Mouse (Mus musculus): ENCODE data around the gene Slc25a29. TPM values are rescaled to one million over a fixed set of nuclear protein-coding genes. Genes with fewer than 3 reads are reported as not detected.
A peak's percentile ranks its signal among the peaks of the same experiment; 100 is the strongest.

Gene Slc25a29
- total RNA-seq, 2 experiments from 2014 or later: 0.56 TPM; not detected in 1

DNA sequence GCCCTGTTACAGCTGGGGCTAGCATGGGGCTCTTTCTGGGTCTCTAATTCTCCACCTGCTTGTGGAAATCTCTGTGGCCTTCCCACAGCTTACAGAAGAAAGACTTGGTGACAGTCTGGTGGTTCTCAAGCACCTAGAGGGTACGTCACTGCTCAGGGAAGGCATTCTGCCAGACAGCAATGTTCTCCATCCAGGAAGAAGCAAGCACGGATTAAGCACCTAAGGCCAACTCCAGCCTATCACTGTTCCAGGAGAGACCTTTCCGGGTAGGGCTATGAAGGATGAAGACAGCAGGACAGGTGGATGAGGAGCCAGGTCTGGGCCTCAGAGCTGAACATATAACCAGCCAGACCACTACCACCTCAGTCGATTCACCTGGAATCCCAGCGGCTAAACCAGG lies 897 bp downstream of the Slc25a29 start:
- no peak for ATAC-seq (ENCODE audit: poor library complexity, severe bottlenecking)

DNA sequence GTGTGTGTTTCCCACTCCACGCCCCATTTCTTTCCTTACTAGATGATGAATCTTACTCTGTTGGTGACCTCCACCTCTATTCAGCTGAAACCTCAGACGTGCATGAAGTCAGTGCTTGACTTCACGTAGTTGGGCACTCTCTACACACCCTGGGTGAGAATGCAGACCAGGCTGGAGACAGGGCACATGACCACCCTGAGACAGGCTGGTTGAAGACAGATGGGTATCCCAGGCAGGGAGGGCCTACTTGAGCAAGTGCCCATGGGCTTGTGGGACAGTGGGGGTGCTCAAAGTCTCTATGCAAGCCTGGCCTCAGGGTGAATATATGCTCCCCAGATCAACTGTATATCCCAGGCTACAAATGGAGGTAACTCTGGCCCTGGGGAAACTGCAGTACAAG lies 1.3 kb downstream of the Slc25a29 start:
- ATAC-seq (ENCODE audit: poor library complexity, severe bottlenecking): no peak

DNA sequence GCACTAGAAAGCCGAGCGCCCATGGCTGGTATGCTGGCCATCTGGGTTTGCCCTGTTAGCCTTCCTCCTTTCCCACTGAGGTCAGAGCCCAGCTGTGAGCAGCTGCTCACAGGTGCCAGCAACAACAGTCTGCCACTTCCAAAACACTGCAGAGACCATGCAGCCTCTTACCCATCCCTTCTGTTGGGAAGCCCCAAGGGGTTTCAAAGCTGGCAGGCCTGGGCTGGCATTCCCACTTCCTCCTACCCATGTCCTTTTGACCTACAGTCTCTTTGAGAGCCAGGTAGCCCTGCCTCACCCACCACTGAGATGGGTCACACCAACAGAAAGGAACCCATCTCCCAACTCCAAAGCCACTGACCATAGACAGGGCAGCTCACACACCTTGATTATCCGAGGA lies 2.3 kb downstream of the Slc25a29 start:
- ATAC-seq (ENCODE audit: poor library complexity, severe bottlenecking): no peak

DNA sequence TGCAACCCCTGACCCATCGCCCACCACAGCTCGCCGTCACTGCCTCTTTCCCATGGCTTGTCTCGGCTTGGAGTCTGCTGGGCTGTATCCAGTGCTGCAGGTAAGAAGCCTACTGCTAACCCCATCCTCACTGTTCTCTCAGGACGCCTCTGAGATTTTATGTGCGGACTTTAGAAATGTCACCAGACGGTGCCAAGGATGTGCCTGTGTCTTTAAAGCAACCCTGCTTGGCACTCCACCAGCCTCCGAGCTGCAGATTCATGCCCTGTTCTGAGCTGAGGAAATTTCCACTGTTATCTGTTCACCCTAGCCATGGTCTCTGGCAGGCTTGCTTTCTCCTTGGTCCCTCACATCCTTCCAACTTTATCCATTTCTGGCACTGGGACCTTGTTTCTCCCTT lies 2.8 kb downstream of the Slc25a29 start:
- ATAC-seq (ENCODE audit: poor library complexity, severe bottlenecking): no peak

DNA sequence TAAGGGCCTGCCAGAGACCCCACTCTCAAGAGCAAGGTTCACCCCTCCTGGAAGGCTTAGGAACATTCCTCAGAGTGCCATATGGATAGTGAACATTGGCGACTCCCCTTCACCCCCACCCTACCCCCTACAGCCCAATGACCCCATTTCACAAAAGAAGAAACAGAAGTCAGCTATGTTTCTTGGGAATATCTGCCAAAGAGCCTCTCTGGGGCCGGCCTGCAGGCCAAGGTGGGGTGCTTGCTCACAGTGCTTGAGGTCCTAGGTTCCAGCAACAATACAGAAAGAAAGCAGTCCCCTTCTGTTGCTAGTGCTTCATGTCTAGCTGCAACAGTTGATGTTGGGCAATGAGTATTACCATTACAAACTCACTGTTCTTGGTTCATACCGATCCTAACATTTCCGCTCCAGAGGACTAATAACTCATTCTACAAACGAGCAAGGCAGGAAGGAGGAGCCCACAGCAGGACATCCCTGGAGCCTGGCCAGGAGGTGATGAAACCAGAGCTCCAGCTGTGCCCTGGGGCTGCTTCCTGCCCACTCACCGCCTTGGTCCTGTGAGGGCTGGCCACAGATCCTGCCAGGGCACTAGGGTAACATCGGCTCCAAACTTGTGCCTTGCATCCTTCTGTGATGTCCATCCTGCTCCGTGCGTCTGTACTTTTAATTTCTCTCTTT lies 3.6 kb downstream of the Slc25a29 start:
- ATAC-seq (ENCODE audit: poor library complexity, severe bottlenecking): peak; percentile 43

DNA sequence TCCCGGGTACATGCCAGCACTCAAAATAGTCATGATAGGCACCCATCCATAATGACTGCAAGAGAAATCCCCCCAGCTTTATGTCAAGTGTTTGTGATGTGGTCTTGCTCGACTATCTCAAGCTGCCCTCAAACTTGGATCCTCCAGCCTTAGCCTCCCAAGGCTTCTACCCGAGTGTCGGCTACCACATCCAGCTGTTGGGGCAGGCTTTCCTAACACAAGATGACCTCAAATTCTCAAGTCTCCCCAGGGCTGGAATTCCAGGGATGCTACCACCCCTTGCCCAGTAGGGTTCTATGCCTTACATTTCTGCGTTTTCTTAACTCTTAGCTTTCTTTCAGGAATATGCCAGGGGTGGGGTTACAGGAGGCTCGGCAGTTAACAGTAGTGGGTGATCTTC lies 5.3 kb downstream of the Slc25a29 start:
- no peak for ATAC-seq (ENCODE audit: poor library complexity, severe bottlenecking)

DNA sequence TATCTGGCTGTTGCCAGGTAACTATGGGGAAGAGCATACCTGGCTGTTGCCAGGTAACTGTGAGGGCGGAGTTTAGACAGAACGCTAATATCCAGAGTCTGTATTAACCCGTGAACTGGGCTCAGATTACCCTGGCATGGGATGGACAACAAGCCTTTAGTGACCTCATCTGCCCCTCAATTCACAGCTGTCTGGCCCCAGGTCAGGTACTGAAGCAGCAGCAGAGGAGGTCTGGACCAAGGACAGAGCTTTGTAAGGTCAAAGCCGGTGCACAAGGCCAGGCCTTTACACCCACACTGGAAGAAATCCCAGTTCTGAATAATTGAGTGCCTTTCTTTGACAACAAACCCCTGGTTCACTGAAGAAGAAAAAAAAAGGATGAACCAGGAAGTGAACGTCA lies 6.0 kb downstream of the Slc25a29 start:
- no peak for ATAC-seq (ENCODE audit: poor library complexity, severe bottlenecking)

DNA sequence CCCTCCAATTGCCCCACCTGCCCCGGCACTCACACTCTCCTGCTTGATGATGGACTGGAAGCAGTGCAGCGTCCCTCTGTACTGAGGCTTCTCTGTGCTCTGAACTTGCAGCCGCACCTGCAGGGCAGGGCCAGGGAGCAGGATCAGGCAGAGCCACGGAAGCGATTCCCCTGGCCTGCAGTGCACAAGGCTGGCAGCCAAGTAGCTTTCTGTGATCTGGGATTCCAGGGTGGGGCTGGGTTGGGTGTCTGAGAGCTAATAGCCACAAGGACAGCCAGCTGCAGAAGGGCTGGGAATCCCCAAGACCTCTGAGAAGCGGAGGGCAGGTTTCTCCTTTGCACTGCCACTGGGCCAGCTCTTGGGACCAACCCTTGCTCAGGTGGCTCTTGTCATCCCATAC lies 8.0 kb downstream of the Slc25a29 start:
- ATAC-seq (ENCODE audit: poor library complexity, severe bottlenecking): no peak

DNA sequence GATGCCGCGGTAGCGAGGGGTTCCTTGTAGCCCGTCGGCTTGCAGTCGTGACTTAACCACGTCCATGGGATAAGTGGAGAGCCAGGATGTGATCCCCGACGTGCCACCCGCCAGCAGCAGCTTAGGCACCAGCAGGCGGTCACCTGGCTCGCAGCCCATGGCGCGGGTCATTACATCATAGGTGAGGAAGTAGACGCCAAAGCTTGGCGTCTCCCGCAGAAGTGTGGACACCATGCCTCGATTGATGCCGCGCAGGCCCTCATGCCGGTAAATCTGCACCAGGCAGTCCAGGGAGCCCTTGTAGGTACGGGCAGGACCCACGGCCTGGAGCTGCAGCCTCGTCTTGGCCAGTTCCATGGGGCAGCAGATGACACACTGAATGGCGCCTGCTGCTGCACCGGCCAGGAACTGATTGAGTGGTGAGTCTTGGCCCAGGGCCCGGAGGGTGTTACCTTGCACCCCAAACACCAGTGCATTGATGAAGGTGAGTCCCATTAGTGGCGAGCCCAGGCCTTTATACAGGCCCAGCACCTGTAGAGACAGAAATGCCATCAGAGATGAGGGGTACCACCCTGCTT lies 8.6 kb downstream of the Slc25a29 start:
- no peak for ATAC-seq (ENCODE audit: poor library complexity, severe bottlenecking)

DNA sequence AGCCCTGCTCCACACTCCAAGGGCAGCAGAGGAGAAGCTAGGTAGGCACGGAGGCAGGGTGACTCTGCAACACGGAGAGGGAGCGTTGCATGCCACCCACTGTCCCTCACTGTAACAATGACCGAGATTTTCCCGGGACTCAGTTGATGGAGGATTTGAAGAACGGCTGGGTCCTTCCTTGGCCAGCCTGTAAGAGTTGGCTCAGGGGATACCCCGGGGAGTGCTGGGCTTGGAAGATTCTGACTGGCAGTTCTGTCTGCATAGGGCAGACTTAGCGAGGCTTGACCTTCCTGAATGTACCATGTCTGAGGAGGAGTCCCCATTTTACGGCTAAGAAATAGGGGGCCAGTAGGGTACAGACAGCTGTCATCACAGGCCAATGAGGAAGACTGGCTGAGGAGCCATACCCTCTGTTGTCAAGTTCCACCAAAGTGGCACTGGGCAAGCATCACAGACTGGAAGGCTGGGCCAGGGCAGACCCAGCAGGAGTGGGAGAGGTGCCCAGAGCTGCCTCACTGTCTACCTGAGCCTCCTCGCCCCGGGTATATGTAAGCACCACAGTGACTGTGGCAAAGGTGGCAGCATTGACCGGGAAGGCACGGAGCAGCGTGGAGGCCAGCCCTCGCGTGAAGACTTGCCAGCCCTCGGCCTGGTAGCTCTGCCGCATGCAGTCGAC lies 9.3 kb downstream of the Slc25a29 start:
- no peak for ATAC-seq (ENCODE audit: poor library complexity, severe bottlenecking)

DNA sequence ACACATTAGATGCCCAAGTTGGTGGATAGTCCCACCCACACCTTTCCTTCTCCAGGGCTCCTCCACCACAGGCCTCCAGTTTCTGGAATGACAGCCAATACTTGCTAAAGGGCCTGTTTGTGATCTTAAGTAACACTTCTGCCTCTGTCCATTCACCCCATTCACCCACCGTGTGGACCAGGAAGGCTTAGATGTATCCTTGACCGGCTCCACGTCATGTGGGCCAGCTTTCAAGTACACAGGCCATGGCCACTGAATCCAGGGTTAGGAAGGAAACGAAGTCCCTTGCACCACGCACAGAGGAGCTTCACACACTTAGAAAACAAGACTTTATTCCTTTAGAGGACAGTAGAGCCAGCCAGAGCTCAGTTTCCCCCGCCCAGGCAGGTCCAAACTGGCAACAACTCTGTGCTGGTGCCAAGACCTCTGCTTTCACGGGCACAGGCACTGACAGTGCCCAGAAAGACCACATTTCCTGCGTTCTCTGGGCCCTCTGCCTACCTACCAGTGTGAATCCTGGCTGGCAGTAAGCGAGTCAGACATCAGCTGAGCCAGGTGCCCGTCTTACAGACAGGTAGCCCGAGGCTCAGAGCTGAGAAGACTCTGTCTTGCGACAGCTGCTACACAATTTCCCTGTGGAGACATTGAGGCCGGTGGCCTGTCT lies 10.0 kb downstream of the Slc25a29 start:
- no peak for ATAC-seq (ENCODE audit: poor library complexity, severe bottlenecking)

DNA sequence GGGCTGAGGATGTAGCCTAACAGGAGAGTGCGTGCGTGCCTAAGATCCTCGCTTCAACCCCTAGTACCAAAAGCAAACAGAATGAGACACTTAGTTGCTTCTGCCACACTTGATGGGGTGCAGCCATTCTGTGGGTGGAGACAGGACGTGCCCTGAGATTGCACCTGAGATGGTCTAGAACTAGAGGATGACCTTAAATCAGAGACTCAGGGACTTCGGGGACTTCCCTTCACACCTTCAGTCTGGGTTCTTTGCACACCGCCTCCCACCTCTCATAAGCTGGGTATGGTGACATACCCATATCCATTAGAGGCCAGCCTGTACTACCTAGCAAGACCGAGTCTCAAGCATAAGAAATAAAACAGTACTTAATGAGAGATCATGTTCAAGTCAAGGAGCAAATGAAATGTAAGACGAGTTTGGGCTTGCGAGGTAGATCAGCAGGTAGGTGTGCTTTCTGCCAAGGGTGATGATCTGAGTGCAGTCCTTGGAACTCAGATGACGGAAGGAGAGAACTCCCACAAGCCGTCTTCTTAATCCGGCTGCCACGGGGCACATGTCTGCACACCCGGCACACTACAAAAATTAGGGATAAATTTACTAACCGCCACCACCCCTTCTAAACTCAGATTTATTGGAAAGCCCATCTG lies 11.3 kb downstream of the Slc25a29 start:
- no peak for ATAC-seq (ENCODE audit: poor library complexity, severe bottlenecking)

DNA sequence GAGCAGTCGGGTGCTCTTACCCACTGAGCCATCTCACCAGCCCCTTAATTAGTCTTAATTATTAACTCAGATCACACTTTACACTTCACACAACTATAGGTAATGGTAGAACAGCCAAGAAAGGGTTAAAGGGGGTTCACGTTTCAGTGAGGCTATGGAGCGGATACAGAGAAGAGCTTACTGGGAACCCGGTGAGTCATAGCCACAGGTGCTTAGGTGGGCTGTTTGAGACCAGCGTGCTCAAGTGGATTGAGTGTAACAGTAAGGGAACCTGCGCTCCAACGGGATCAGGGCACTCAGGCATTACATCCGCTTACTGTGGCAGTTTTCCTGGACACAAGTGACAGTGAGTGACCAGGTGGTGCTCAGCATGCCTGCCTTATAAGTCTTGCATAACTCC lies 12.6 kb downstream of the Slc25a29 start:
- no peak for ATAC-seq (ENCODE audit: poor library complexity, severe bottlenecking)

DNA sequence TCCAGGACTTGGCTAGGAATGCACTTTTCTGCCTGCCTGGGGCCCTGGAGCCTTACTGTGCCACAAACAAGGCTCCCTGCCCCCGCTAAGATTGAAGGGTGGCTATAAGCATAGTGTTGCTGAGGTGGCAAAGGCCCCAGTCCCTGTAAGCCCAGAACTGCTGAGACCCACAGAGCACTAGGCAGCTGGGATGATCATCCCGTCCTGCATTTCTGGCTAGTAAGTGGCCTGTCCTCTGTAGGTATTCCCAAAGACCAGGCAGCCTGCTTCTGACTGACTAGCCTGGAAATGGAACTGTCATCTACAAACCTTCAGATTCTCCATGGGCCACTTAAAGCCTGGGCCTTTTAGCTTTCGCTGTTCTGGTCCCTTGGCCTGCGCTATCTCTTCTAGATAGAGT lies 15.2 kb downstream of the Slc25a29 start:
- no peak for ATAC-seq (ENCODE audit: poor library complexity, severe bottlenecking)

DNA sequence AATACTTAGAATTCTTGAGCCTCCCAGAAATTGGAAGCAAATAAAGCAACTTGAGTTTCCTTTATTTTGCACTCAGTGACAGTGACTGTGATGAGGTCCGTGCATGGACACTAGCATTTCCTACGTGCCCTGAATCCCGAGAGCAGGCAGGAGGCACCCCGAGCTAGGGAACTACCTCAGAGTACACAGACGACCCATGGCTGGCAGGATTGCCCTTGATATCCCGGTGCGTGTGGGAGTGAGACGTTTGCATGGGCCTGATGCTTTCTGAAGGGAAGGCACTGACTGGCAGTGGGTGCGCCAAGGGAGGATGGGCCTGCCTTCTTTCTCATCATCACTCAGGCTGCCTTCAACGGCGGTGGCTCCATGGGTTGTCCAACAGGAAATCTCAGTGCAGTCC lies 19.1 kb downstream of the Slc25a29 start:
- ATAC-seq (ENCODE audit: poor library complexity, severe bottlenecking): no peak

DNA sequence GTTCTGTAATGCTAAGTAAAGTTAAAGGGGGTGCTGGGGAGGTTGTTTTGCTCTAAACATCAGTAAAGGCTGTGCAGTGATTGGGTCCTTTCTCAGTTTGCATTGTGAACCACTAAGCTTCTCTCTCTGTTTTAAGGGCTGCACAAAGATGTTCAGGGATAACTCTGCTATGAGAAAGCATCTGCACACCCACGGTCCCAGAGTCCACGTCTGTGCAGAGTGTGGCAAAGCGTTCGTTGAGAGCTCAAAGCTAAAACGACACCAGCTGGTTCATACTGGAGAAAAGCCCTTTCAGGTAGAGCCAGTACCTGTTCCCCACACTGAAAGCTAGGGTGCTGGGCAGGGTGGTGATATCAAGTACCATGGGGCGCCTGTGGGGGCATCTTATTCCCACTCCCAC lies 21.2 kb downstream of the Slc25a29 start:
- ATAC-seq (ENCODE audit: poor library complexity, severe bottlenecking): no peak

DNA sequence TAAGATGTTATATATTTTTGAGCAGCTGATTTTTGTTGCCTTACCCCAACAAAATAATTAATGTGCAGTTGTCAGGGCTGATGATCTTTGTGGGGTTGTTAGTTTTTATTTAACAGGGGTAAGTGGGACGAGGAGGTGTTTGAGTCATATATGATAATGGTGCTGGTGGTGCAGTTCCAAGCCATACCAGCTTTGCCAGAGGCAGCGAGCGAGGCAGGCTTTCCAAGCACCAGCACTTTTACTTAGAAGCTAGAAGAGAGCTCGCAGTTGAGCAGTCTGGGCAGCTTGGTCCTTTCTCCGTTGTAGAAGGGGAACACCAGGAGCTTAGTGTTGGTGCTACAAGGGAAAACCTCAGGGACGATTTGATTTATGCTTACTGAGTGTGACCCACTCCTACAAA lies 23.2 kb downstream of the Slc25a29 start:
- no peak for ATAC-seq (ENCODE audit: poor library complexity, severe bottlenecking)

DNA sequence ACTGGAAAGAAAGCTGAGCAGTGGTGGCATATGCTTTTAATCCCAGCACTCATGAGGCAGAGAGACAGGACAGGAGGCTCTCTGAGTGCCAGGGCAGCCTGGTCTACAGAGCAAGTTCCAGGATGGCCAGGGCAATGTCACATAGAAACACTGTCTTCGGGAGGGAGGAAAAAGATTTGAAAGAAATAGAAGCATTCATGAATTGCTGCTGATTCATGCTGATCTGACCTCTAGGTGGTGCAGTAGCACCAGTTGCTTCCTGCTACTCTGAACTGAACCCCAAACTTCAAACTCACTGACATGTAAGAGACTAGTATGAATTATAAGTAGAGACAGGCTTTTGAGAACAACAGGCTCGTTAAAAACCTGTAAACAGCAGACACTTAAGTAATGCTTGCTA lies 24.6 kb downstream of the Slc25a29 start:
- peak; percentile 72 for ATAC-seq (ENCODE audit: poor library complexity, severe bottlenecking)

DNA sequence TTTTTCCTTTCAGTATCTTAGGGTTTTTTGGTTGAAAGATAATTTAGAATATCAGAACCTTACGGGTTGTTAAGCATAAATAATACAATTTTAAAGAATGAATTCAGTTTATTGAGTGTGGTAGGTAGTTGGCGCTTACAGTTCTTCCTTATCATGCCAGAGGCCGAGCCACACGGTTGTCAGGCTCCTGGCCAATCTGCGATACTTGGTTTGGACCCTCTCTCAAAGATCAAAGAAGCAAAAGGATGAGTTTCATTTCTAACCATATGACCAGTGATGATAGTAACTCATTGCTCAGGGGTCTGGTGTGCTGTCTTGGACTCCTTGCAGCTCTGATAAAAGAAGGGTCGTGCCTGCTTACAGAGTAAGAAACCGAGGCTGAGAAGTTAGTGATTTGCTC lies 25.4 kb downstream of the Slc25a29 start:
- ATAC-seq (ENCODE audit: poor library complexity, severe bottlenecking): no peak

DNA sequence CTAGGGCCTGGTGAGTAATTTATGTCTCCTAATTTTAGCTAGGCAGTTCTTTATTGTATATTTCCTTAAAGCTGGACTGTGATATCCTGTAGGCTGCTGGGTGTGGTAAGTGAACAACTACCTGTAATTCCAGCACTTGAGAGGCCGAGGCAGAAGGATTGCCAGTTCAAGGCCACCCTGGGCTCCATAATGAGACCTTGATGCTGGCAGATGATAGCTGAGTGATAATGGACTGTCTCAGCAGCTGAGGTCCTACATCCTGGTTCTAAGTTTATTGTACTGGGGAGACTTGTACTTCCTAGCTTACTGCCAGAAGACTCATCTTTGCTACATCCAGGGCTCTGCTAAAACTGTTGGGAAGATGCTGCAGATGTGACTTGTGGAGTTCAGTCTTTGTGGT lies 25.9 kb downstream of the Slc25a29 start:
- ATAC-seq (ENCODE audit: poor library complexity, severe bottlenecking): no peak

DNA sequence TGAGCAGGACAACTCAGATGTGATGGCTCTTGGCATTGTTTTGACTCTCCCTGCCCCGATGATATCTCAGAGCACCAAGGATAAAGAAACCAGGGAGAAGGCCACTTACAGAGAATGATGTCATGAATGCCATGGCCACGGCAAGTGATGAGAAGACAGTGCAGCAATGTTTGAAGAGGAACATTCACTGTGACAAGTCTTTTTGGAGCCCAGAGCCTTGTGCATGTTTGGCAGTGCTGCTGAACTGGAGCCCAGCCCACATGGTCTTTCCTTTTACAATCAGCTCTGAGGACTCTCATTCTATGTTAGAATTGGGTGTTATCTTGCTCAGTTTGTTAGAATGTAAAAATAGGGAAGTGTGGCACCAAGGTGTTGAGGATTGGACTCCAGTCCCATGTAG lies 27.2 kb downstream of the Slc25a29 start:
- ATAC-seq (ENCODE audit: poor library complexity, severe bottlenecking): no peak

Data from megakaryocyte, adult 5-6 weeks (primary cell).